Mouse (Mus musculus): ENCODE results near the gene Mrps5. TPM values are rescaled to one million over a fixed set of nuclear protein-coding genes. Genes with fewer than 3 reads are reported as not detected.

Gene Mrps5
- polyA plus RNA-seq (2015; fragmentation: Nextera tagmentation; extraction: Ambion mirVana): 93.1 and 94.7 TPM in 2 replicates

GRCm38 (mm10) chr2:127586694-127587513, at the start of gene Mrps5, which contains the start of gene Zfp661:
TSS of gene Mrps5 (plus strand) at chr2:127587222.
TSS of gene Zfp661 (minus strand) at chr2:127587094.

DNA sequence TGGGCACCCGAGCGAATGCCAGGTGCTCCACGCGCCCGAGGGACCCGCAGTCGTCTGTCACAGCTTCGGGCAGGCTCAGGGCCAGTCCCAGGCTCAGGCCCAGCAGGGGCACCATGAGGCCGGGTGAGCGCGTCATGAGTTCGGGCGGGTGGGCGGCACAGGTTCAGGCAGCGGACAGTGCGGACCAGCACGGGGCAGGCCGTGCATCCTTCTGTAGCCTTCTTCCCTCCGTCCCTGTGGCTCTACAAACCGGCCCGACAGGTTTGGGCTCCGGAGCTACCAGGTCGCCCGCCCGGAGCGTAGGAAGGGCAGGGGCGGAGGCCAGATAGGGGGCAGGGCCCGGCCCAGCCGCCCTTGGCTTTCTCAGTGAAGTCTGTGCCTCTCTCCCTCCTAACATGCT, 45.8 kb upstream of the Mrps5 start, which contains the start of gene Prom2:
Gene Prom2 (minus strand): TSS at position 283 of the 400 bp plus-strand sequence.

DNA sequence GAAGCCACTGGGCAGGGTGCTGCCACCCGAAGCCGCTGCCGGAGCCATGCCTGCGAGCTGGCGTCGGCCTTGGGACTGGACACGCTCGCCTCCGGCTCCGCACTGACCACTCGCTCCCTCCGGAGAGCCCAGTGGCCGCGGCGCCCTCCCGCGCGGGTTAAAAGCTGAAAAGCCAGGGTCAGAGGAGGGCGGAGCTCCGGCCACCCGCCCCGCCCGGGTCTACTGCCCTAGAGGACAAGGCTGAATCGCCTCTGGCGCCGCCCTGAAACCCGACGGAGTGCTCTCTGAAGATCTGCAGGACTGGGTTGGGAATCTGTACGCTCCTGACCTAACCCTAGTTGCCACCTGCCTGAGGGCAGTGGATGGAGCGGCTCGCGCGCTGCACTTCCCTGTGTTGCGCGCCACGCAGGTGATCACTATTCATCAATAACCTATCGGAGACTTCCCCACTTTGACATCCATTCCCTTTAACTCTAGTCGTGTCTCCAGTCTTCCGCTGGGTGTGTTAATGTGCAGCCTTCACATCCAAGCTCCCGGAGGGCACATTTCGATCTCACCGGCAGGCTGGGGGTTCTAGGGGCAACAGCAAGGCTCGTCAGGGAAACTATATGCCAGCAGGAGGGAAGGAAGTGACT, 69.2 kb downstream of the Mrps5 start, which contains the start of gene Mal:
Gene Mal (minus strand): TSS at position 610 of the 635 bp plus-strand sequence.

Other genes starting within 250 kb of the Mrps5 start
- gene Astl, start 248.6 kb upstream of the Mrps5 start, polyA plus RNA-seq (2015; fragmentation: Nextera tagmentation; extraction: Ambion mirVana): not detected in 2 replicates
- gene Adra2b, start 224.0 kb upstream of the Mrps5 start, polyA plus RNA-seq (2015; fragmentation: Nextera tagmentation; extraction: Ambion mirVana): 4.3 and 6.1 TPM in 2 replicates
- 0.18 TPM in 1 of 2 replicates, not detected in the other for gene Gpat2, start 162.0 kb upstream of the Mrps5 start, polyA plus RNA-seq (2015; fragmentation: Nextera tagmentation; extraction: Ambion mirVana)
- 14.1 and 16.2 TPM in 2 replicates for gene Fahd2a, start 142.7 kb upstream of the Mrps5 start, polyA plus RNA-seq (2015; fragmentation: Nextera tagmentation; extraction: Ambion mirVana)
- gene Kcnip3, start 65.1 kb upstream of the Mrps5 start, polyA plus RNA-seq (2015; fragmentation: Nextera tagmentation; extraction: Ambion mirVana): 0.60 and 0.68 TPM in 2 replicates
- 0.02 TPM in 1 of 2 replicates, not detected in the other for gene Prom2, start 45.8 kb upstream of the Mrps5 start, polyA plus RNA-seq (2015; fragmentation: Nextera tagmentation; extraction: Ambion mirVana)
- gene Zfp661, start 128 bp upstream of the Mrps5 start, polyA plus RNA-seq (2015; fragmentation: Nextera tagmentation; extraction: Ambion mirVana): 1.1 and 1.6 TPM in 2 replicates
- gene Mal, start 69.5 kb downstream of the Mrps5 start, polyA plus RNA-seq (2015; fragmentation: Nextera tagmentation; extraction: Ambion mirVana): 0.35 and 1.1 TPM in 2 replicates
- 0.49 and 0.55 TPM in 2 replicates for gene Mall, start 142.7 kb downstream of the Mrps5 start, polyA plus RNA-seq (2015; fragmentation: Nextera tagmentation; extraction: Ambion mirVana)
- 8.6 and 9.1 TPM in 2 replicates for gene Nphp1, start 201.7 kb downstream of the Mrps5 start, polyA plus RNA-seq (2015; fragmentation: Nextera tagmentation; extraction: Ambion mirVana)
- 25.7 and 27.5 TPM in 2 replicates for gene Mtln, start 205.3 kb downstream of the Mrps5 start, polyA plus RNA-seq (2015; fragmentation: Nextera tagmentation; extraction: Ambion mirVana)
- gene Bub1, start 244.6 kb downstream of the Mrps5 start, polyA plus RNA-seq (2015; fragmentation: Nextera tagmentation; extraction: Ambion mirVana): 23.2 and 23.6 TPM in 2 replicates

All from spleen, postnatal 0 days (tissue).